Mouse (Mus musculus) erythroblast, embryonic 14.5 days (primary cell): ENCODE measurements around the gene Bmpr1a. TPM values are rescaled to one million over a fixed set of nuclear protein-coding genes. Genes with fewer than 3 reads are reported as not detected.

ENCODE experiments used
- H3K27me3 ChIP-seq: 2 replicates; pipeline ENCODE4 v1.6.1; 2012; ENCODE audit warnings: inconsistent platforms; ENCODE audit not compliant: control insufficient read depth
- H3K36me3 ChIP-seq: 2 replicates; pipeline ENCODE4 v1.6.1; 2012; ENCODE audit warnings: mild to moderate bottlenecking, inconsistent platforms; ENCODE audit not compliant: control insufficient read depth
- H3K4me1 ChIP-seq: 2 replicates; pipeline ENCODE4 v1.6.1; 2012; ENCODE audit warnings: inconsistent platforms; ENCODE audit not compliant: control insufficient read depth
- H3K4me3 ChIP-seq: replicated peaks from 2 replicates; pipeline ENCODE3; 2012; ENCODE audit warnings: moderate library complexity, mild to moderate bottlenecking, inconsistent platforms
- H3K9me3 ChIP-seq: 2 replicates; pipeline ENCODE4 v1.6.1; 2012; ENCODE audit warnings: low read length, inconsistent platforms, mixed read lengths; ENCODE audit not compliant: control insufficient read depth
- GATA1 ChIP-seq: IDR thresholded peaks from 2 replicates; pipeline ENCODE4 v1.6.1; 2012; ENCODE audit warnings: low read length, inconsistent platforms, mixed read lengths
- TAL1 ChIP-seq: IDR thresholded peaks from 3 replicates; pipeline ENCODE4 v1.6.1; 2012; ENCODE audit warnings: low read length, inconsistent platforms, mixed read lengths
- polyA plus RNA-seq: library from polyadenylated mRNA; stranded (reverse); fragments of >175 nt; gene quantifications from 2 replicates; pipeline ENCODE4 v1.2.3, GENCODE M21; 2012

The Bmpr1a gene
- not detected in 2 replicates for polyA plus RNA-seq

DNA sequence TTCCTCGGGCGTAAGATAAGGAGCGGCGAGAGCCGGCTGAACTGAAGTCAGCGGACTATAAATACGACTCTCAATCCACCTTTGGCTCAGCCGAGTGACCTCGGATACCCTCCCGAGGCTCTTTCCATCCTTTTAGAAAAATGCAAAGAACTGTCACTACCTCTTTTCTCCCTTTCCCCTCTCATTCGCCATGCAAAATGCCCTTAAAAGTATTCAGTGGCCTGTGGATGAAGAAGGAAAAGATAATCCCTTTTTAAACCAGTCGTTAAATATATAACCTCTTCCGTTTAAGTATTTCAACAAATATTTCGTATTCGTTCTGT, at the start of gene Bmpr1a:
Gene Bmpr1a, minus strand, starts transcription at position 17 of the 323 bp plus-strand sequence.
- Histone ChIP-seq H3K4me1 (peaks cover 15% of the 10 kb centered on the region), H3K4me3 (peak within 1 kb of the TSS; percentile 64), H3K27me3 (peaks cover 80% of the 10 kb centered on the region), H3K9me3 (peaks cover 2% of the 10 kb centered on the region; the same call in 1 of the 2 replicates), H3K36me3 (no peaks in the 10 kb centered on the region)
- TF ChIP-seq TAL1: no peak
- TF ChIP-seq GATA1: no peak

DNA sequence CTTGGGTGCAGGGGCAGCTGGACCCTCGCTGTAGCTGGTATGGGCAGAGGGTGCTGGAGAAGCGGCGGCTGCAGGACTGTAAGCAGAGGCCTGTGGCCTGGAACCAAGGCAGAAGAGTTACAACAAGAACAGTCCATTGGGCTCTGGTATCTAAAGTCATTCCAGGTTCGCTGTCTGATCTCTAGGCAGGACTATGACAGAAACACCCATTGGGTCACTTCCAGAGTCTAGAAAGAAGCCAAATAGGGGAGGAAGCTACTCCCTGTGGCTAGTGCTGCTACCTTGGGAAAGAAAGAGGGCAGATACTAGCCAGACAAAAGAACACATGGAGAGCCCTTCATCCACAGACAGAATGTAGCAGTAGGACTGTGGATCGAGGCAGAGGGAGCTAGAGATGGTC, 49.1 kb upstream of the Bmpr1a start:
- peaks cover 11% of the 10 kb centered on the region for H3K4me1 ChIP-seq
- H3K36me3 ChIP-seq: no peaks in the 10 kb centered on the region
- H3K4me3 ChIP-seq: no peak overlapping the region
- no peaks in the 10 kb centered on the region for H3K9me3 ChIP-seq
- TF ChIP-seq GATA1 (no peak), TAL1 (no peak)
- H3K27me3 ChIP-seq: peaks cover 37% of the 10 kb centered on the region

DNA sequence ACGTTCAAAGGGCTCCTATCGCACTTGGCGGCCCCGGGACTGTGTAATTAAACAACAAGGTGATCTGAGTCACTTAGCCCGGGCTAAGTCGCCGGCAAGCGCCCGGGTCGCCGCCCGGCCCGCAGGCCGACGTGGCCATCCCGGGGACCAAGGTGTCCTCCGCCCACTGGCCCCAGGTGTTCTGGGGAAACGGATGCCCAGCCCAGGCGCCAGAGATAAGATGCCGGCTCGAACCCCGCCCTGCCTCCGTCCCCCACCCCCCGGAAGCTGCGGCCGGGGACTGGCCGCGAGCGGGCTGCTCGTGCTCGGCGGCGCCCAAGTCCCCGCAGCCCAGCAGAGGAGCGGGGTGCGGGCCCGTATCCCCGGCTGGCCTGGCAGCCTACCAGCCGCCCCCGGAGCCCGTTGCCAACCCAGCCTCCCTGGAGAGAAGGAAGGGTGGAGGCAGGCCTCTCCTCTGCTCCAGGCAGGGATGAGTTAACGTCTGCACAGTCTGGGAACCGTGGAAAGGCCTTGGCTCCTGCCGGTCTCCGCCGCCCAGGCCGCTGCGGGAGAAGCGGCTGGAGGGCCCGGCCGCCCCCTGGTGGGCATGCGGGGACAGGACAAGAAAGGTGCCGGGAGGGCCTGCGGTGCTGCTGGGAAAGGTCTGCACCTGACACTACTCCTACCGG, 46.0 kb upstream of the Bmpr1a start:
- Histone ChIP-seq H3K27me3 (peaks cover 51% of the 10 kb centered on the region), H3K4me3 (peak overlapping the region; percentile 55), H3K9me3 (no peaks in the 10 kb centered on the region), H3K4me1 (peaks cover 11% of the 10 kb centered on the region), H3K36me3 (no peaks in the 10 kb centered on the region)
- no peak for TF ChIP-seq GATA1
- TF ChIP-seq TAL1: no peak

DNA sequence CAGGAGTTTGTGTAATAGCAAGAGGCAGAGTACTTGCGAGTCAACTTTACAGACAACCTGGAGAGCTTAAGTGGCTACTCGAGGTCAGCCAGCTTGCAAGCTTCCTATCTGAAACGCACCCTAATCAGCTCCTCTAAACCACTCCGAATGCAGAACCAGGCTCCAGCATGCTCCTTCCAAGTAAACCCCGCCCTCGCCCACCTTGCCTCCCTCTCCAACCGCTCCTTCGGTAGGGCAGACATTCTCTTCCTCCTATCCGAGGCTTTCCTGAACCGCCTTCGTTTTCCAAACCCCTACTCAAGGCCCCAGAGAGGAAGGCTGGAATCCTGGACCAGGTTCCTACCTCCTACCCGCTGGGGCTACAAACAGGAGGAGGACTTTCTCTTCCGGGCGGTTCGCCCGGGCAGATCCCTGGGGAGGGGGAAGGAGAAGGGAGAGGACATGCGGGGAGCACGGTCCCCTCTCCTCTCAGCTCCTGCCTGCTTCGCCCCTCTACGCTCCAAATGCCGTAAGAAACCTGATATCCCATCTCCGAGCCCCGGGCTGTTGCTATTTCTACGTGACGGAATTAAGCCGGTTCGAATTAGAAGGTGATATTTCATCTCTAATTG, 45.4 kb upstream of the Bmpr1a start:
- Histone ChIP-seq H3K4me3 (peak overlapping the region; percentile 55), H3K36me3 (no peaks in the 10 kb centered on the region), H3K27me3 (peaks cover 48% of the 10 kb centered on the region), H3K9me3 (no peaks in the 10 kb centered on the region), H3K4me1 (peaks cover 11% of the 10 kb centered on the region)
- no peak for TF ChIP-seq TAL1
- TF ChIP-seq GATA1: no peak

DNA sequence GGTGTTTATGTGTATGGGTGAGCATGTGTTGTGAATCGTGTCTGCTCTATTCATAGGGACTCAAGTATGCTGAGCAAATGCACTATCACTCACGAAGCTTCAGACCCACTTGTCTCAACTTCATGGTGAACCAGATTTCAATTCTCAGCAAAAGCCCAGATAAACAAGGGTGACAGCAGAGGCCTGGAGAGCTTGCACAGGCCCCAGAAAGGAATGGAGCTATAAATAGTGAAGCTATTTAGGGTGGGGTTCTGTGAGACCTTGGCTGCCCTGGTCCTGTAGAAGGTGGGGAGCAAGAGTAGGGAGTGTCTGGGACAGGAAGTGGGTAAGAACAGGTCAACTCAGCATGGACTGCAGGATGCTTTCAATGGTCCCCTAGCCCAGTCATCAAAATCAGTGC, 41.4 kb upstream of the Bmpr1a start:
- Histone ChIP-seq H3K4me1 (peaks cover 11% of the 10 kb centered on the region), H3K36me3 (no peaks in the 10 kb centered on the region), H3K27me3 (peaks cover 46% of the 10 kb centered on the region), H3K4me3 (no peak overlapping the region), H3K9me3 (no peaks in the 10 kb centered on the region)
- TF ChIP-seq GATA1 (no peak), TAL1 (no peak)

DNA sequence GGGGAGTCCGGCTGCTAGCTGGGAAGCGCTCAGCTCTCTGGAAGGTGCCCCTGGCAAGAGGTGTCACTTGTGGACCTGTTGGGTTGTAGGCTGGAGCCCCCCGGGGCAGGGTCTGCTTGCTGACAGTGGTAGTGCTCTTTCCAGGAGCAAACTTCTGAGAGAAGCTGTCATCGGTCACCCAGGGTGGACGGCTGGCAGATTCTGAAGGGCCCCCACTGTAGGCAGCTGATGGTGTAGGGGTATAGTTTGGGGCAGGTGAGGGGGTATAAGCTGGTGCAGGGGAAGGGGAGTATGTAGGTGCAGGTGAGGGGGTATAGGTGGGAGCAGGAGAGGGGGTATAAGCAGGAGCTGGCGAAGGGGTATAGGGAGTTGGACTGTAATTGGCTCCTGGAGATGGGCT, 40.9 kb upstream of the Bmpr1a start:
- Histone ChIP-seq H3K27me3 (peaks cover 41% of the 10 kb centered on the region), H3K36me3 (no peaks in the 10 kb centered on the region), H3K4me3 (no peak overlapping the region), H3K4me1 (peaks cover 6% of the 10 kb centered on the region), H3K9me3 (no peaks in the 10 kb centered on the region)
- TF ChIP-seq TAL1: no peak
- TF ChIP-seq GATA1: no peak

DNA sequence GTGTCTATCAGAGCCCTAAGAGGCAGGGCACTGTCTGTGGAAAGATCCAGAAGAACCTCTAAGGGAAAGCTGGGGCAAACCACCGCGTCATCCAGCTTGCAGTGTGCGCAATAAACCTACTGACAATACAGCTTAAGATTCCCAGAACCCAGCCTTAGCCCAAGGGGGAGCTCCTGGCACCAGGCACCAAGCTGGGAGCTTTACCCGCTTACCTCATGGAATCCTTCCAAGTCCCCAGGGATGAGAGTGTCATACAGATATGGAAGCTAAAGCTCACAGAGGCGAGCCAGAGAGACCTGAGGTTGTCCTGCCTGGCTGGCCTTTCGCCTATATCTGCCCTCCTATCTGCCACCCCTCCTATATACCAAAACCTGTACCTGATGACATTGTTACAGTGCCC, 40.5 kb upstream of the Bmpr1a start:
- Histone ChIP-seq H3K9me3 (no peaks in the 10 kb centered on the region), H3K36me3 (no peaks in the 10 kb centered on the region), H3K4me3 (no peak overlapping the region), H3K27me3 (peaks cover 37% of the 10 kb centered on the region), H3K4me1 (peaks cover 2% of the 10 kb centered on the region)
- TF ChIP-seq TAL1: no peak
- no peak for TF ChIP-seq GATA1

DNA sequence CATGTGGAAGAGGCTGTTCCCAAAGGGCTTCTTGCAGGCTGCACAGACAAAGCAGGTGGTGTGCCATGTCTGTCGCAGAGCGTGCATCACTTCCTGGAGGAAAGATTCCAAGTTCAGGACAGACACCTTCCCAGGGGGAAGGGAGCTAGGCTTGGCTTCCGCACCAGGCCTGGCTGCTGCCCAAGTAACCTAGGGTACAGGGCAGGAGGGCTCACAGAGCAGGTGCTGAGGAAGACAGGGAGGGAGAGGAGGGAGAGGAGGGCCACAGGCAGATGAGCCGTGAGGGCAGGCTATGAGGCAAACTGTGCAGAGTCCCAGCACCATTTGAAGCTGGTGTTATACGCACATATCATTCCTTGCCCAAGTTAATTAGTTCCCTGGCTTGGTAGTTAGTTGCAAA, 38.8 kb upstream of the Bmpr1a start:
- Histone ChIP-seq H3K36me3 (no peaks in the 10 kb centered on the region), H3K27me3 (peaks cover 20% of the 10 kb centered on the region), H3K4me3 (no peak overlapping the region), H3K9me3 (no peaks in the 10 kb centered on the region), H3K4me1 (no peaks in the 10 kb centered on the region)
- no peak for TF ChIP-seq GATA1
- no peak for TF ChIP-seq TAL1

DNA sequence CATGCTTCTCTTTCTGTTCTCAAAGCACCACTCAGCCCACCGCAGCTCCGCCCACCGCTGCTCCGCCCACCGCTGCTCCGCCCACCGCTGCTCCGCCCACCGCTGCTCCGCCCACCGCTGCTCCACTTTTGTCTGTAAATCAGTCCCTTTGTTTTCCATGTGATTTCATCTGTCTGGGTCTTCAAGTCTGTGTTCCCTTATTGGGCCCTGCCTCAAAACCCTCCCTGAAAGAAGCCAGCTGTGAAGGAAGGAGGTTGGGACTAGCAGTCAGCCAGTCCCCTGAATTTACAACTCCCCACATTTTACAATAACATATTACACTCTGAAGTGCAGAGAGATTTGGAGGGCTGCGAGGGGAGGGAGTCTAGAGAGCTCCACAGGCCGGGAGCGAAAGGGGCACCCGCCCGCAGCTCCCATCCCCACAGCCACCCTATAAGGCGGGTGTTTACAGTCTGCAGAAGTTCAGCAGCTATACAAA, 37.6 kb upstream of the Bmpr1a start:
- no peak for TF ChIP-seq TAL1
- TF ChIP-seq GATA1: no peak
- H3K4me3 ChIP-seq: no peak overlapping the region
- no peaks in the 10 kb centered on the region for H3K9me3 ChIP-seq
- H3K27me3 ChIP-seq: peaks cover 14% of the 10 kb centered on the region
- no peaks in the 10 kb centered on the region for H3K4me1 ChIP-seq
- no peaks in the 10 kb centered on the region for H3K36me3 ChIP-seq

DNA sequence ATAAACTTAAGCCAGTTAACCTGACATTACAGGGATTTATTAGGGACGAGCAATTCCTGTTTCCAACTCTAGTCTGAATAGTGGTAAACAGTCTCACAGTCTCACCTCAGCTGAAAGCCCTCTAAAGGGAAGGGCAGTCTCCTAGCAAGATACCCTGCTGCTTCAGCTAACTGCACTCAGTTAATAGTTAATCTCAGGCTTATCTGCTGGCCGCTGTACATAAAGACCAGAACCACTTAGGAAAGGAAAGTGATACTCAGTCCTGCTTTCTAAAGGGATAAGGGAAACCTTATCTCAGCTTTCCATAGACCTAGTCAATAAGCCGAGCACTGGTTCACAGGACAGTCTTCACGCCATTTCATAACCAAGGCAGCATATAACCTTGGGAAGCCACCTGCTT, 32.7 kb upstream of the Bmpr1a start:
- no peak overlapping the region for H3K4me3 ChIP-seq
- peaks cover 3% of the 10 kb centered on the region for H3K27me3 ChIP-seq
- no peaks in the 10 kb centered on the region for H3K4me1 ChIP-seq
- no peak for TF ChIP-seq GATA1
- TF ChIP-seq TAL1: no peak
- no peaks in the 10 kb centered on the region for H3K9me3 ChIP-seq
- H3K36me3 ChIP-seq: no peaks in the 10 kb centered on the region
